Mouse (Mus musculus) liver, embryonic 12.5 days (tissue): ENCODE results near the gene Ambn. TPM values are rescaled to one million over a fixed set of nuclear protein-coding genes. Genes with fewer than 3 reads are reported as not detected.

ENCODE experiments used
- polyA plus RNA-seq: library from polyadenylated mRNA; unstranded; fragments of >200 nt; fragmentation: Nextera tagmentation; extraction: Ambion mirVana; gene quantifications from 2 replicates; pipeline ENCODE4 v1.2.1, GENCODE M21; 2016

Ambn gene
- polyA plus RNA-seq, 1 experiment from 2014 or later, result not detected

Other genes with a start within 250 kb of the Ambn start
- not detected in 2 replicates for gene Gm7714, start 187.1 kb upstream of the Ambn start, polyA plus RNA-seq
- not detected in 2 replicates for gene Prol1, start 138.7 kb upstream of the Ambn start, polyA plus RNA-seq
- gene Amtn, start 79.9 kb upstream of the Ambn start, polyA plus RNA-seq, result not detected in 2 replicates
- not detected in 2 replicates for gene Enam, start 32.0 kb downstream of the Ambn start, polyA plus RNA-seq
- gene Jchain, start 71.9 kb downstream of the Ambn start, polyA plus RNA-seq, result 0.11 and 0.12 TPM in 2 replicates
- 51.3 and 52.3 TPM in 2 replicates for gene Utp3, start 98.5 kb downstream of the Ambn start, polyA plus RNA-seq
- gene Rufy3, start 109.0 kb downstream of the Ambn start, polyA plus RNA-seq, result 7.5 and 7.9 TPM in 2 replicates
- 47.0 and 48.6 TPM in 2 replicates for gene Grsf1, start 220.2 kb downstream of the Ambn start, polyA plus RNA-seq